Mouse (Mus musculus) mesoderm, embryonic 11.5 days (tissue): ENCODE data around the gene Rnf180.

Experiments
- DNase-seq: peaks from one replicate; pipeline ENCODE4 v3.0.0-alpha.2; 2012; ENCODE audit warnings: low read depth, low spot score

The Rnf180 gene

GRCm38 (mm10) chr13:105250264-105250663 is 44.4 kb downstream of the Rnf180 start:
- DNase-seq, result no peak

- no peak for DNase-seq
These were observed 45.0 kb downstream of the Rnf180 start for GRCm38 (mm10) chr13:105249599-105249998.

- DNase-seq, result no peak
These were observed 46.9 kb downstream of the Rnf180 start for GRCm38 (mm10) chr13:105247691-105248090.

DNA sequence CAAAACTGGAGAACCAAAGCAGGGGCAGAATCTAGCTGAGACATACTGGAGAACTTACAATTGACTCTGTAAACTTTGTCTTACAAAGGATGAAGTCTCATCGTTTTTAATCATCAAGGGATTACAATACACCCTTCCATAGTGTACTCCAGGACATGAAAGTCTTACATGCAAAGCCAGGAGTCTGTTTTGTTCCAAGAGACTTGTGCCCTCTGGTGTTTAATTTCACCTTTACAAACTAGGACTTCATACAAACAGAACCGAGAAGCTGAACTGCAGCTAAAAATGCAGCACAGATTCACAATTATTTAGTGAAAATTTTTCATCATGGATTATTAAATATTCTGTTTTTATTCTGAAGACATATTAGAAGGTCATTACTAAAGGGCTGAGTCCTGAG is 53.8 kb downstream of the Rnf180 start:
- DNase-seq, result no peak

GRCm38 (mm10) chr13:105227126-105227525 is 67.5 kb downstream of the Rnf180 start:
- DNase-seq, result no peak

DNA sequence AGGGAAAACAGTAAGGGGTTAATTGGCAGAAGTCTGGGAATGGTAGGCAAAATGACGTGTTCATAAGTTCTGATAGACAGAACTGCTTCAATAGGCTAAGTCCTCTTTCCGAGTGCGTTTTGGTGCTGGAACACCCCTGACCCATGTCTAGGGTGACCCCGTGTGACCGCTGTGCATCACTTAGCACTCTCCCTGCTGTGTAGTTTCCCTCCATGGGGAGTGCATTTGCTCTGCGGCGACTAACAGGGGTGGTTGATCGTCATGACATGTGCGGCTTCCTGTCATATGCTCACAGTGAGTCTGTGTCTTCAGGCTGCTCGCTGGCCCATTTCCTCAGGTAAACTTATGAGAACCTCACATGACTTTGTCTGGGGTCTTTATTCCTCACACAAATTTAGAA is 70.6 kb downstream of the Rnf180 start:
- peak; percentile 7 for DNase-seq

- DNase-seq, result peak; percentile 23
These were observed 71.5 kb downstream of the Rnf180 start for GRCm38 (mm10) chr13:105223147-105223546.

GRCm38 (mm10) chr13:105222016-105222725 is 72.4 kb downstream of the Rnf180 start:
- DNase-seq, result no peak

GRCm38 (mm10) chr13:105210746-105211145 is 83.9 kb downstream of the Rnf180 start:
- DNase-seq, result no peak

DNA sequence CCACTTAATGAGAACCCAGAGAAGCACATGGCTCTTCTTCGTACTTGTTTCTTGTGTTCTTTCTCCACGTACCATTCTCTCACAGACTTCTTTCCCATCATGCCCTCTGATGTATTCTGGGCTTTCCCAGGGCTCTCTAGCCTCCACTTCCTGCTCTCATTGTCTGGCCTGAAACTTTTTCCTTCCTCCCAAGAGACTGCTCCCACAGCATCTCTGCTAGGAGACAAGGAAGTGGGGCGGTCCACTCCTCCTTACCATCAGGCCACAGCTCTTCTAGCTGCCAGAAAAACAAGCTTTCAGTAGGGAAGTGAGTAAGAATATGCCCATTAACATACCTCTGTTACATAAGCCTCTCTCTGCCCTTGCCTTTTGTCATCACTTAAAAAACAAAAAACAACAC is 90.8 kb downstream of the Rnf180 start:
- DNase-seq, result no peak

- DNase-seq, result no peak
These were observed 96.0 kb downstream of the Rnf180 start for GRCm38 (mm10) chr13:105198658-105199057.

GRCm38 (mm10) chr13:105198028-105198427 is 96.6 kb downstream of the Rnf180 start:
- DNase-seq, result no peak

DNA sequence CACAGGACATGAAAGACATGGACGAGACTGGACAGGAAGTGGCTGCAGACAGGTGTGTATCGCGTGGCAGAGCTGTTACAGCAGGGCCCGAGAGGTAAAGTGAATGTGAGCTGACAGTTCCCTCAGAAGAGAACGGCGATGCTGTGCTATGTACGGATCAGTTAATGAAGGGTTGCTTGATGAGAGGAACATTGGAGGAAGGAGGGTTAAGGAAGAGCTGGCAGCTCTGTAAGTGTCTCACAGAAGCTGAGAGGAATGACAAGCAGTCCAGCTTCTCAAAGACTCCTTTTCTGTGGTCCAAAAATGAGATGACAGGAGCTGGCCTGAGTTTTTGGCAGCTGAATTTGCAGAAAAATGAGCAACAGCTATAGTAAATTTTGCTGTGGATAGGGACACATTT is 101.0 kb downstream of the Rnf180 start:
- DNase-seq, result no peak

DNA sequence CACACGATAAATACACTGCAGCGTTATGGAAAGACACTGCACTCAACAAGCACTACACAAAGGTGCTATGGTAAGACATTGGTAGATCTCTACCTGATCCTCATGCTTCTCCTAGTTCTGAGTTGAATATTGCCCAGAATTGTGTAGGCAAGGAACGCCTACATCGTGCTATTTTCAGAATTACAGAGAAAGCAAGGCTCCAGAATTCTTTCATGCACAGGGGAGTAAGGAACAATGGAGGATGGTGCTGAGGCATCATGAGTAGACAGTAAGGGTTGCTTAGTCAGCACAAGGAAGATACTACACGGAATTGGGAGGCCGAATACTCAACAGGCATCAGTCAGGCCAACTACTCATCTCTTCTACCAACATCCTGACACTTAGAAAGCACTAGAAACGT is 105.9 kb downstream of the Rnf180 start:
- DNase-seq, result no peak

DNA sequence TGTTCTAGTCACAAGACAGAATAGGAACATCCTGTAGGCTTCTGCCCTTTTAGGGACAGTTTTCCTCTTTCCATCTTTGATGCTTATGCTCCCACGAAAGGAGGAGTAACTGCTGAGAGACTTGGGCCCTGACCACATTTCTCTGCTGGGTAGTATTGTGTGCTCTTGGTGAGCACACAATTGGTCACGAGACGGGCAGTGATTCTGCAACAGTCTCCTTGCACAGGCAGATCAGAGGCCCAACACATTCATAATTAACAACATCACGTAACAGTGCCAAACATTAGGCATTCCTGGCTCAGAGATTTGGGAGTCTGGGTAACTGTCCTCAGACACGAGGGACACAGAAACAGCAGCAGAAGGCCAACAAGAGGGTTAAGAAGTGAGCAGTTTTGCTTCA is 113.8 kb downstream of the Rnf180 start:
- DNase-seq, result no peak

- no peak for DNase-seq
These were observed 129.2 kb downstream of the Rnf180 start for GRCm38 (mm10) chr13:105165441-105165840.

- DNase-seq, result peak; percentile 30
These were observed 140.7 kb downstream of the Rnf180 start for GRCm38 (mm10) chr13:105153955-105154354.

GRCm38 (mm10) chr13:105150006-105150405 is 144.6 kb downstream of the Rnf180 start:
- no peak for DNase-seq

- peak; percentile 59 for DNase-seq
These were observed 146.7 kb downstream of the Rnf180 start for GRCm38 (mm10) chr13:105147795-105148418.

DNA sequence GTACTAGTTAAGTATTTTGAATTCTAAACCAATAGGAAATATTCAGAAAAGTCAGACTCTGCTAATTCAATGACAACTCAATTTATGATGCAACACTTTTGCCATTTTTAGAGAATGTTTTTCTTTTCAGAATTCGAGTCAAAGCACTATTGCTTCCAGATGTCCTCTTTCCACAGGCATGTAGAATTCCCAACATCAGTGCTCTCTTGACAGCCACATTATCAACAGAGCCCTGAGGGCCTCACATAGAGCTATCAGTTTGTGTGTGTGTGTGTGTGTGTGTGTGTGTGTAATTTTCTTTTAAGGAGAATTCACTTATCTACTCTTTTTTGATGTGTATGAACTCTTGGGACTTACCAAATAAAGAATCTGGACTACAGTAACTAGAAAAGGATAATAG is 147.8 kb downstream of the Rnf180 start:
- peak; percentile 47 for DNase-seq

GRCm38 (mm10) chr13:105139881-105140280 is 154.7 kb downstream of the Rnf180 start:
- DNase-seq, result no peak

DNA sequence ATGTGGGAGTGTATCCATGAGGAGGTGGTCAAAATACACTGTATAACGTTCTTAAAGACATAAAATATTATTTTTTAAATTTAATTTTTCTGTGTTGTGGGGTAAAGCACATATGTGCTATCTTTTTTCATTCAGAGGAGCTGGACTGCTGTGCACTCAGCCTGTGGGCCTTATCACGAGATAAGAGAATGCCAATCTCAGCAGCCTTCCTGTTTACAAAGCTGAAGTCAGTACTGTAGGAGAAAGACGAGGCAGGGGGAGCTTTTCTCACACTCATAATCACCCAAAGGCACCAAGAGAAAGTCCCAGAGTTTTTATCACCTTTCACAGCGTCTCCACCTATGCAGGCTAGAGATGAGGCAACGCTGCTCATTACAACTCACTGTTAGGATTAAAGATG is 160.2 kb downstream of the Rnf180 start:
- no peak for DNase-seq

GRCm38 (mm10) chr13:105132776-105133175 is 161.8 kb downstream of the Rnf180 start:
- no peak for DNase-seq
